Mouse (Mus musculus) liver, embryonic 14.5 days (tissue): ENCODE results near the gene Armc2. TPM values are rescaled to one million over a fixed set of nuclear protein-coding genes. Genes with fewer than 3 reads are reported as not detected.

Source experiments
- ATAC-seq: fragments of 200-750 bp; cut with Nextera tagmentation; 2 replicates; pipeline ENCODE4 v1.8.0; 2017; ENCODE audit warnings: moderate number of reproducible peaks, mild to moderate bottlenecking, moderate library complexity; ENCODE audit not compliant: insufficient read depth
- DNase-seq, 3 experiments: peaks; one replicate each; pipeline ENCODE4 v3.0.0-alpha.2; 2012 to 2013; ENCODE audit warnings: low read depth in 3 of 3, low spot score in 3 of 3
- H3K27ac ChIP-seq: fragments of 300-500 bp; sonication (generic); 2 replicates; pipeline ENCODE4 v1.5.1; 2014; ENCODE audit warnings: moderate library complexity, mild to moderate bottlenecking, control low read depth, inconsistent platforms
- H3K27me3 ChIP-seq: fragments of 300-500 bp; sonication (generic); 2 replicates; pipeline ENCODE4 v1.6.1; 2014; ENCODE audit warnings: mild to moderate bottlenecking, low read length, moderate library complexity; ENCODE audit not compliant: control insufficient read depth, insufficient read depth
- H3K36me3 ChIP-seq: fragments of 300-500 bp; sonication (generic); replicated peaks from 2 replicates; pipeline ENCODE4 v1.6.1; 2014; ENCODE audit warnings: low read depth; ENCODE audit not compliant: control insufficient read depth, insufficient read depth
- H3K4me1 ChIP-seq, 2 experiments: fragments of 200-500 bp in 1 of 2; fragments of 300-500 bp in 1 of 2; sonication (generic) in 1 of 2; replicated peaks; 2 replicates each; pipeline ENCODE4 v1.6.1; 2012 to 2014; ENCODE audit warnings: antibody characterized with exemption in 1 of 2, inconsistent platforms in 1 of 2, low read length in 1 of 2; ENCODE audit not compliant: control insufficient read depth in 2 of 2, insufficient read depth in 2 of 2
- H3K4me2 ChIP-seq: fragments of 300-500 bp; sonication (generic); 2 replicates; pipeline ENCODE4 v1.6.1; 2014; ENCODE audit warnings: low read depth, mild to moderate bottlenecking, control low read depth, moderate library complexity
- H3K4me3 ChIP-seq, 2 experiments: fragments of 200-500 bp in 1 of 2; fragments of 300-500 bp in 1 of 2; sonication (generic) in 1 of 2; 2 replicates each; pipeline ENCODE4 v1.5.1; 2012 to 2014; ENCODE audit warnings: low read depth in 2 of 2, low read length in 2 of 2, mild to moderate bottlenecking in 2 of 2, control low read depth in 1 of 2, inconsistent platforms in 1 of 2, moderate library complexity in 1 of 2; ENCODE audit not compliant: insufficient read depth in 1 of 2
- H3K9ac ChIP-seq: fragments of 300-500 bp; sonication (generic); replicated peaks from 2 replicates; pipeline ENCODE4 v1.6.1; 2014; ENCODE audit warnings: mild to moderate bottlenecking, control low read depth, moderate library complexity
- H3K9me3 ChIP-seq: fragments of 300-500 bp; sonication (generic); 2 replicates; pipeline ENCODE4 v1.6.1; 2016; ENCODE audit warnings: low read length, mixed read lengths; ENCODE audit not compliant: control insufficient read depth
- CTCF ChIP-seq: IDR thresholded peaks from 2 replicates; pipeline ENCODE4 v1.5.1; 2016; ENCODE audit warnings: antibody characterized with exemption, low read depth, control low read depth
- EP300 ChIP-seq: IDR thresholded peaks from 2 replicates; pipeline ENCODE4 v1.6.1; 2016; ENCODE audit warnings: antibody characterized with exemption, low read depth
- WGBS: fragments of 180-500 bp; shearing (Covaris S2); extraction: QIAGEN DNeasy Blood & Tissue Kit; methylation state at CpG from one replicate; pipeline ENCODE4 v1.1.7; 2014; ENCODE audit not compliant: insufficient replicate concordance; 5-methylcytosine and 5-hydroxymethylcytosine counted together
- polyA plus RNA-seq, 2 experiments: library from polyadenylated mRNA; depleted of rRNA in 1 of 2; stranded (reverse) in 1 of 2; unstranded in 1 of 2; fragments of >200 nt; fragmentation: Nextera tagmentation in 1 of 2; extraction: Ambion mirVana in 1 of 2; gene quantifications; 2 replicates each; pipeline versions ENCODE4 v1.2.1 to v1.2.3; 2012 to 2014

The Armc2 gene
- polyA plus RNA-seq, 2 experiments, result 0.10 TPM; not detected in 1

GRCm38 (mm10) chr10:41982821-41983220 lies 35.4 kb downstream of the Armc2 start:
- DNase-seq (no peak), ATAC-seq (no peak)
- Histone ChIP-seq H3K9me3 (no peaks in the 10 kb centered on the region), H3K4me3 (no peak overlapping the region), H3K36me3 (no peaks in the 10 kb centered on the region), H3K4me1 (no peaks in the 10 kb centered on the region), H3K9ac (no peak overlapping the region), H3K27ac (no peak overlapping the region), H3K27me3 (no peaks in the 10 kb centered on the region), H3K4me2 (no peak overlapping the region)
- TF ChIP-seq CTCF (no peak), EP300 (no peak)
- WGBS, result 52% methylated on average over 7 of the region's 7 CpGs

GRCm38 (mm10) chr10:41980772-41981383 lies 37.4 kb downstream of the Armc2 start:
- H3K9ac ChIP-seq, result no peak overlapping the region
- H3K4me2 ChIP-seq, result no peak overlapping the region
- no peaks in the 10 kb centered on the region for H3K27me3 ChIP-seq
- H3K4me1 ChIP-seq, result no peaks in the 10 kb centered on the region
- no peaks in the 10 kb centered on the region for H3K9me3 ChIP-seq
- 27% methylated on average over 6 of the region's 6 CpGs for WGBS
- H3K36me3 ChIP-seq, result no peaks in the 10 kb centered on the region
- H3K27ac ChIP-seq, result no peak overlapping the region
- DNase-seq (peak; percentile 37 to 45 (median 43)), ATAC-seq (no peak)
- H3K4me3 ChIP-seq, result no peak overlapping the region
- TF ChIP-seq CTCF (peak; percentile 52), EP300 (no peak)

- Histone ChIP-seq H3K4me3 (no peak overlapping the region), H3K4me2 (no peak overlapping the region), H3K9me3 (no peaks in the 10 kb centered on the region), H3K27me3 (no peaks in the 10 kb centered on the region), H3K9ac (no peak overlapping the region), H3K4me1 (no peaks in the 10 kb centered on the region), H3K36me3 (no peaks in the 10 kb centered on the region), H3K27ac (no peak overlapping the region)
- DNase-seq (no peak), ATAC-seq (no peak)
- no peak for TF ChIP-seq CTCF
- TF ChIP-seq EP300, result no peak
- WGBS, result 45% methylated on average over 7 of the region's 7 CpGs
These were observed 39.6 kb downstream of the Armc2 start for GRCm38 (mm10) chr10:41978403-41979234.

GRCm38 (mm10) chr10:41972676-41973075 lies 45.6 kb downstream of the Armc2 start:
- Histone ChIP-seq H3K4me1 (0 out of 4 replicates have a peak, but pooled peaks cover 0 to 1% of the 10 kb centered on the region in 2 experiments), H3K9me3 (no peaks in the 10 kb centered on the region), H3K9ac (no peak overlapping the region), H3K27me3 (no peaks in the 10 kb centered on the region), H3K27ac (no peak overlapping the region), H3K4me2 (no peak overlapping the region), H3K36me3 (no peaks in the 10 kb centered on the region), H3K4me3 (no peak overlapping the region)
- TF ChIP-seq CTCF, result no peak
- TF ChIP-seq EP300, result no peak
- WGBS, result 10% methylated on average over 9 of the region's 9 CpGs
- ATAC-seq, result no peak
- DNase-seq, result no peak

GRCm38 (mm10) chr10:41967915-41968635 lies 50.2 kb downstream of the Armc2 start:
- Histone ChIP-seq H3K9me3 (no peaks in the 10 kb centered on the region), H3K4me1 (0 out of 4 replicates have a peak, but pooled peaks cover 0 to 1% of the 10 kb centered on the region in 2 experiments), H3K27me3 (no peaks in the 10 kb centered on the region), H3K9ac (no peak overlapping the region), H3K4me3 (no peak overlapping the region), H3K27ac (no peak overlapping the region), H3K4me2 (no peak overlapping the region), H3K36me3 (no peaks in the 10 kb centered on the region)
- DNase-seq, result no peak
- 60% methylated on average over 11 of the region's 11 CpGs for WGBS
- no peak for ATAC-seq
- TF ChIP-seq CTCF (no peak), EP300 (no peak)
